Mouse (Mus musculus): Measurements from ENCODE around the gene Galk2. TPM values are rescaled to one million over a fixed set of nuclear protein-coding genes. Genes with fewer than 3 reads are reported as not detected.

The Galk2 gene
- polyA plus RNA-seq, 1 experiment from 2014 or later, result 30.8 TPM

GRCm38 (mm10) chr2:125929396-125929795 lies 70.5 kb downstream of the Galk2 start:
- Histone ChIP-seq H3K4me3 (ENCODE audit: low read depth, low read length) (no peak overlapping the region), H3K9ac (ENCODE audit: low read length) (no peak overlapping the region), H3K27ac (replicated peaks) (no peak overlapping the region), H3K36me3 (ENCODE audit: control insufficient read depth, insufficient read depth, low read length) (no peaks in the 10 kb centered on the region; the same call in 1 of the 2 replicates), H3K27me3 (ENCODE audit: control insufficient read depth, insufficient read depth, low read length) (no peaks in the 10 kb centered on the region), H3K4me2 (replicated peaks; ENCODE audit: low read depth) (no peak overlapping the region), H3K9me3 (ENCODE audit: control insufficient read depth, low read length) (no peaks in the 10 kb centered on the region), H3K4me1 (replicated peaks; ENCODE audit: control insufficient read depth, insufficient read depth) (no peaks in the 10 kb centered on the region)
- TF ChIP-seq CTCF (IDR thresholded peaks at IDR 0.05; ENCODE audit: low read depth) (no peak), EP300 (optimal IDR thresholded peaks at IDR 0.05) (no peak)
- WGBS, result 76% methylated on average over 3 of the region's 3 CpGs
- DNase-seq (ENCODE audit: low spot score) (no peak), ATAC-seq (ENCODE audit: low FRiP score, low TSS enrichment) (no peak)

GRCm38 (mm10) chr2:125929872-125930271 lies 71.0 kb downstream of the Galk2 start:
- no peaks in the 10 kb centered on the region for H3K27me3 ChIP-seq (ENCODE audit: control insufficient read depth, insufficient read depth, low read length)
- H3K36me3 ChIP-seq (ENCODE audit: control insufficient read depth, insufficient read depth, low read length), result no peaks in the 10 kb centered on the region; the same call in 1 of the 2 replicates
- 53% methylated on average over 2 of the region's 2 CpGs for WGBS
- no peaks in the 10 kb centered on the region for H3K4me1 ChIP-seq (replicated peaks; ENCODE audit: control insufficient read depth, insufficient read depth)
- ATAC-seq (ENCODE audit: low FRiP score, low TSS enrichment), result no peak
- no peaks in the 10 kb centered on the region for H3K9me3 ChIP-seq (ENCODE audit: control insufficient read depth, low read length)
- TF ChIP-seq EP300 (optimal IDR thresholded peaks at IDR 0.05), result no peak
- H3K27ac ChIP-seq (replicated peaks), result no peak overlapping the region
- no peak overlapping the region for H3K9ac ChIP-seq (ENCODE audit: low read length)
- no peak overlapping the region for H3K4me3 ChIP-seq (ENCODE audit: low read depth, low read length)
- H3K4me2 ChIP-seq (replicated peaks; ENCODE audit: low read depth), result no peak overlapping the region
- no peak for DNase-seq (ENCODE audit: low spot score)

GRCm38 (mm10) chr2:125931193-125931592 lies 72.3 kb downstream of the Galk2 start:
- Histone ChIP-seq H3K4me3 (ENCODE audit: low read depth, low read length) (no peak overlapping the region), H3K9me3 (ENCODE audit: control insufficient read depth, low read length) (no peaks in the 10 kb centered on the region), H3K27ac (replicated peaks) (no peak overlapping the region), H3K36me3 (ENCODE audit: control insufficient read depth, insufficient read depth, low read length) (peaks cover 2% of the 10 kb centered on the region), H3K4me1 (replicated peaks; ENCODE audit: control insufficient read depth, insufficient read depth) (no peaks in the 10 kb centered on the region), H3K27me3 (ENCODE audit: control insufficient read depth, insufficient read depth, low read length) (no peaks in the 10 kb centered on the region), H3K9ac (ENCODE audit: low read length) (no peak overlapping the region), H3K4me2 (replicated peaks; ENCODE audit: low read depth) (no peak overlapping the region)
- no peak for ATAC-seq (ENCODE audit: low FRiP score, low TSS enrichment)
- DNase-seq (ENCODE audit: low spot score), result no peak
- no peak for TF ChIP-seq EP300 (optimal IDR thresholded peaks at IDR 0.05)
- TF ChIP-seq CTCF (IDR thresholded peaks at IDR 0.05; ENCODE audit: low read depth), result no peak
- 86% methylated on average over 5 of the region's 5 CpGs for WGBS

GRCm38 (mm10) chr2:125932734-125933133 lies 73.8 kb downstream of the Galk2 start:
- no peak overlapping the region for H3K27ac ChIP-seq (replicated peaks)

GRCm38 (mm10) chr2:125933977-125934376 lies 75.1 kb downstream of the Galk2 start:
- ATAC-seq (ENCODE audit: low FRiP score, low TSS enrichment) (no peak), DNase-seq (ENCODE audit: low spot score) (no peak)
- no peaks in the 10 kb centered on the region for H3K9me3 ChIP-seq (ENCODE audit: control insufficient read depth, low read length)
- no peak overlapping the region for H3K4me2 ChIP-seq (replicated peaks; ENCODE audit: low read depth)
- peaks cover 2% of the 10 kb centered on the region for H3K36me3 ChIP-seq (ENCODE audit: control insufficient read depth, insufficient read depth, low read length)
- no peak overlapping the region for H3K4me3 ChIP-seq (ENCODE audit: low read depth, low read length)
- H3K4me1 ChIP-seq (replicated peaks; ENCODE audit: control insufficient read depth, insufficient read depth), result no peaks in the 10 kb centered on the region
- TF ChIP-seq EP300 (optimal IDR thresholded peaks at IDR 0.05) (no peak), CTCF (IDR thresholded peaks at IDR 0.05; ENCODE audit: low read depth) (no peak)
- WGBS, result 65% methylated on average over 3 of the region's 3 CpGs
- H3K9ac ChIP-seq (ENCODE audit: low read length), result no peak overlapping the region
- no peak overlapping the region for H3K27ac ChIP-seq (replicated peaks)
- no peaks in the 10 kb centered on the region for H3K27me3 ChIP-seq (ENCODE audit: control insufficient read depth, insufficient read depth, low read length)

More at GRCm38 (mm10) chr2:125932734-125933133, 73.8 kb downstream of the Galk2 start:
- Histone ChIP-seq H3K4me2 (replicated peaks; ENCODE audit: low read depth) (no peak overlapping the region), H3K9ac (ENCODE audit: low read length) (no peak overlapping the region), H3K9me3 (ENCODE audit: control insufficient read depth, low read length) (no peaks in the 10 kb centered on the region), H3K36me3 (ENCODE audit: control insufficient read depth, insufficient read depth, low read length) (peaks cover 2% of the 10 kb centered on the region), H3K4me3 (ENCODE audit: low read depth, low read length) (no peak overlapping the region), H3K27me3 (ENCODE audit: control insufficient read depth, insufficient read depth, low read length) (no peaks in the 10 kb centered on the region), H3K4me1 (replicated peaks; ENCODE audit: control insufficient read depth, insufficient read depth) (no peaks in the 10 kb centered on the region)
- DNase-seq (ENCODE audit: low spot score), result no peak
- TF ChIP-seq EP300 (optimal IDR thresholded peaks at IDR 0.05), result no peak
- TF ChIP-seq CTCF (IDR thresholded peaks at IDR 0.05; ENCODE audit: low read depth), result no peak
- no peak for ATAC-seq (ENCODE audit: low FRiP score, low TSS enrichment)

- 56% methylated on average over 5 of the region's 5 CpGs for WGBS
- Histone ChIP-seq H3K4me2 (replicated peaks; ENCODE audit: low read depth) (no peak overlapping the region), H3K27me3 (ENCODE audit: control insufficient read depth, insufficient read depth, low read length) (no peaks in the 10 kb centered on the region), H3K9me3 (ENCODE audit: control insufficient read depth, low read length) (no peaks in the 10 kb centered on the region), H3K4me3 (ENCODE audit: low read depth, low read length) (no peak overlapping the region), H3K4me1 (replicated peaks; ENCODE audit: control insufficient read depth, insufficient read depth) (no peaks in the 10 kb centered on the region), H3K36me3 (ENCODE audit: control insufficient read depth, insufficient read depth, low read length) (peaks cover 2% of the 10 kb centered on the region; the same call in 1 of the 2 replicates), H3K9ac (ENCODE audit: low read length) (no peak overlapping the region), H3K27ac (replicated peaks) (no peak overlapping the region)
- TF ChIP-seq EP300 (optimal IDR thresholded peaks at IDR 0.05), result no peak
- peak; percentile 35 for TF ChIP-seq CTCF (IDR thresholded peaks at IDR 0.05; ENCODE audit: low read depth)
- ATAC-seq (ENCODE audit: low FRiP score, low TSS enrichment), result no peak
- DNase-seq (ENCODE audit: low spot score), result no peak
Observed at GRCm38 (mm10) chr2:125936396-125936795, 77.5 kb downstream of the Galk2 start.
